Mouse (Mus musculus) cerebellum, adult 9-10 months (tissue): ENCODE data around the gene Casq2.

ENCODE experiments used
- DNase-seq: peaks from one replicate; pipeline ENCODE4 v3.0.0; 2022

Gene Casq2

DNA sequence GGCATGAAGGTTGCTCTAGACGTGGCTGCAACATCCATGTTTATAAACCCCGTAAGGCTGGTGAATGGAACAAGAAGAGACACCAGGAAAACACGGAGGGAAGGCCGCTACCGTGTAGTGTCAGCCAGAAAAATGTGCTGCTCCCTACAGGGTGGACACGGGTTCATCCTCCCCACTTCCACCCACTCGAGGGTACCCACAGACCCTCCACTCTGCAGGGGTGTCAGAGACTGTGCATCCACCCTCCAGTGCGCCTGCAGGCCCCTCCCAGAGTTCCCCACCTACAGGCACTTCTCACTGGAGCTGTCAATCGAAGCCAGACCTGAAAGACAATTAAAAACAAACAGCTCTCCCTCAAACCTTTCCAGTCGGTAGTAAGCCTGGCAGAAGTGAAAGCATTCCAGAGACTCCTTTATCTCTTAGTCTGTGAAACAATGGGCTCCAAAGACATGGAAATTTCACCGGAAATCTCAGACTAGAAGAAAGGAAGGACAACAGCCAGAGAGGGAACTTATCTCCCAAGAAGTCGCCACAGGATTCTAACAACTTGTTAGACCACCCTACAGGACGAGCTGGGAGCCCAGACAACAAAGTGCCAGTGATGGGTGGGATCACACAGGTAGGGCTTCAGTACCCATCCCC is 2.5 kb upstream of the Casq2 start:
- no peak for DNase-seq

DNA sequence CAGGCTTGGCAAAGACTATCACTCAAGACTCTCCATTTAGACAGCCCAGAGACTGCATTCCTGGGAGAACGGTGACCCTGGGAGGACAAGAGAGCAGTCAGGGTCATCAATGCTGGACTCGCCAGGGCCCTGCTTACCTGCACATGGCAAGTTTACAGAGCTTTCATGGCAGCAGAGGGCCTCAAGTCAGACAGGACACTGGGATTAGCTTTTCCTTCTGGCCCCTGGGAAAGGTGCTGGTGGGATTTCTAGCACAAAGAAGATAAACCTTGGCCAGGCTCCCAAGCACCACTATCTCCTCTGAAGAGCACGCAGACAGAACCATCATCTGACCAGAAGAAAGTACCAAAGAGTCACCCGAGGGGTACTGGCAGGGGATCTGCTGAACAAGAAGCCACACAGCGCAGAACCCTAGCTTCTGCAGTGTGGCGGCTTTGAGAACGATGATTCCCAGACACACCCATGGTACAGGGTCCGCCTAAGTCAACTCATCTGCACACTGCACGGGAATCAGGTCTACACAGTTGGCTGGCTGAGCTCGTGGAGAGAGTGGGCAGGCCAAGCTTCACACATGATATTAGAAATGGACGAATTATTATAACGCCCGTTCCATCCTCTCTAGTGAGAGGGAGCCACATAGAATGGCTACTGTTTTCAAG is 1.3 kb upstream of the Casq2 start:
- DNase-seq, result no peak

DNA sequence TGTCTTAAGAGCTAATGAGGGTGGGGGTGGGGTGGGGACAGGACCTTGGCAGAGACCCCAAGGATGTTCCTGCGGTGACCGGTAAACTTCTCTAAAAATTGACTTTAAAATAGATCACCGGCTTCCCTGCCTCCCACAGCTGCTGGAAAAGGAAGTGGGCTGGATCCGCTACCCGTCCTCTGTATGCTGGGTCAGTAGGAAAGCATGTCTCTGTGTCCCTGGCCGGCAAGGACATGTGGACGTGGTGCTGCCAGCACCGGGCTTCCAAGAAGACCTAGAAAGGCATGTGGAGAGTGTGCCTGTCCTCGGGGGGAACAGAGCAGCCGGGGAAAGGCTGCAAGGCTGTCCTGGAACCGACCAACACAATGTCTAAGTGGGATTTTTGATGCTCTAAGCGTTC is 496 bp upstream of the Casq2 start:
- DNase-seq, result no peak

DNA sequence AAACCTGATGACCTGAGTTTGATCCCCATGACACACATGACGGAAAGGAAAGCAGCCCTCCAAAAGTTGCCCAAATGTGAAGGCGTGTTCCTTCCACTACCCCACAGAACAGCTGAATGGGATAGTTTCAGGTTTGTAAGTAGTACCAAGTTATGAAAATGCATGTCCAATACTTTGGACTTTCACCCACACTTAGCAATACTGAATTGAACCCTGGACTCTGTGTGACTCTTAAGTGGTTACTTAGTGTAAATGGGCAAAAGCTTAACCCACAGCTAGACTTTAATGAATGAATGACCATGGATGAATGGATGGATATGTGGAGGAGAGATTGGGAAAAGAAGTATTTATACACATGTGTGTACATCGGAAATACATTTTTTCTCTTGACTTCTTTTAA is 8.6 kb downstream of the Casq2 start:
- DNase-seq, result no peak

DNA sequence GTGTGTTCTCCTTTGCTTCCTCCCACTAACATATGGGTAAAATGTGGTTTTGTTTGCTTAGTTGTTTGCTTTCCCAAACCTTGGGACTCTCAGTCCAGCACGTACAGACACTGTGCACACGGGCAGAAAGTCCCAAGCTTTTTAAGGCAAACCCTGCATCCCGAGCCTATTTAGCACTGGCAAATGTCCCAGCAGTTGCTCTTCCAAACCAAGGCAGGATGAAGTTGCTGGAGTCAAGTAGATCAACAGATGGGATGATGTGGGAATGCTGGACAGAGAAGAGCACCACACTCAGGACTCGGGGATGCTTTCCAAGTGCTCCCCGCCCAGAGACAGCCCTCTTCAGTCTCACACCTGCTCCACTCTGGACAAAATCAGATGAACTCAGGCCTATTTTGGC is 9.2 kb downstream of the Casq2 start:
- no peak for DNase-seq

DNA sequence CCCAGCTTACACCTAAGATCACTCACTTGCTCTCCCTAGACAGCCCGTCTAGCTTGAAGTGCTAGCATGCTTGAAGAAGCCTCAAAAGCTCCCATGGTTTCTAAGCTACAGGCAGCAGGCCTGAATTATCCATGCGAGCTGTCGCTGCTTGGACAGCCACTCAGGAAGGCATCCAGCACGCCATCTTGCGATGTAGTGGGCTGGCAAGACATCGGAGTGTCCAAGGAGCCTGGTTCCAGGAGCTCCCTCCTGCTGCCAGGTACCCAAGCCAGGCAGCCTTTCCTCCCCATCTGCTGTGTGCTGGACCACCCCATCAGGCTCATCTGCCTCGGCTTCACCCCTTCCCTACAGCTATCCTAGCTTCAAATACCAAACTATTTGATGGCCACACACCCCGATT is 10.2 kb downstream of the Casq2 start:
- no peak for DNase-seq

DNA sequence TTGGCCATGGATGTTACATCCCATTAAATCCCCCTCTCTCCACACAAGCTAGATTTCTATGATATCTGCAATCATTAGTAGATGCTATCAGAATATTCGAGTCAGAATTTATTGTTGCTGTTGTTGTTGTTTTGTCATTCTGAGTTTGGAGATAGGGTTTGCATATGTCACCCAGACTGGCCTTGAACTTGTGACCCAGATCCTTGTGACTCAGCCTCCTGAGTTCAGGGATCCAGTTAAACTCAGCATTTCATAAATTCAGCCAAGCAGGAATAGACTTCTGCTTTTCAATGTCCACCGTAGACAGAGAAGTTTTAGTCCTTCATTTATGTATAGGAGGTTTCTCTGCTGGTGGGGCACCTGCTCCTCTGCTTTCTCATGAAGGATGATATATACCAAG is 10.8 kb downstream of the Casq2 start:
- no peak for DNase-seq

DNA sequence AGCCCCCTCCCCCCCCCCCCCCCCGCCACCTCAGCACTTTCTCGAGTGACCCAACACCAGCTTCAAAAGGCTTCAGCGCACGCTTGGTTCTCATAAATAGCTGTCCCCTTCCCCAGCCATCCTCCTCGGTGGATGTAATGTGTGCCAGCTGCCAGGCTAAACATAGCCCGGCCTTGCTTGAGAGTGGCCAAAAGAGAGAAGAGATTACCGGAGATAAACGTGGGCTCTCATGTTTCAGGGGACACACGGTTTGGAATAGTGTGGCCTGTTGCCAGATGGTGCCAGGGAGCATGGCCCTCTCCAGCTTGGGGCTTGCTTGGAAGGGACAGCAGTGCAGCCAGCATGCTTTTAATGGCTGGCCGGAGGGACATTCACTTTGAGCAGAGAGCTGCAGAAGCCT is 13.0 kb downstream of the Casq2 start:
- no peak for DNase-seq

DNA sequence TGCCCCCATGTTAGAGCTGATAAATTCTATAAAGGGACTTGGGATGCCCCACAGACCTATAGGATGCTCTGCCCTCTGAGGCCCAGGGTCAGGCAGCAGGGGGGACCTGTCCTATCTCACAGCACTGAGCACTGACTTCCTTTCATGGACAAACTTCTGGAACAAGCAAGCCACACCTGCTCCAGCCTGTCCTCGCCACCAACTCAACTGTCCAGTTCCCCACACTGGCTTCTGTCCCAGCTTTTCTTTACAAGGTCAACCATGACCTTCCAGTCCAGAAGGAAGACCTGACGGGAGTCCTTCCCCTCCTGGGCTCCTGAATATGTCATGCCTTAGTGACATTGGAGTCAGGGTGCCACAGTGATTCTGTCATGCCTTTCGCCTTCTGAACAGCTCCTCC is 13.6 kb downstream of the Casq2 start:
- DNase-seq, result no peak

DNA sequence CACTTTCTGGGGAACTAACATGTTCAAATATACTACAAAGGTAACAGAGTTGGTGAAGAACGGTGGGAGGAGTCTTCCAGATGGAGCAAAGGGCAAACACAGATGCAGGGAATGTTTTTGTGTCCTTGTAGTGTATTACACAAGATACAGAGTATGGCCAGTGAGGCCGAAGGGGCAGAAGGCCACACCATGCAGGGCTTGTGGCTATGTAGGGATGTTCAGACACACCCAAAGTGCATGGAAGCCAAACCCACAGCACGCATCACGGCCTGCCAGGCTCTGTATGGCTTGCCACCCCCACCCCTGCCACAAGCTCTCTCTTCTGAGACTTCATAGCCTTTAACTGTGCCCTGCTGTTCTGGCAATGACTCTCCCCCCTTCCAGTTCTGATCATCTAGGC is 15.2 kb downstream of the Casq2 start:
- no peak for DNase-seq

DNA sequence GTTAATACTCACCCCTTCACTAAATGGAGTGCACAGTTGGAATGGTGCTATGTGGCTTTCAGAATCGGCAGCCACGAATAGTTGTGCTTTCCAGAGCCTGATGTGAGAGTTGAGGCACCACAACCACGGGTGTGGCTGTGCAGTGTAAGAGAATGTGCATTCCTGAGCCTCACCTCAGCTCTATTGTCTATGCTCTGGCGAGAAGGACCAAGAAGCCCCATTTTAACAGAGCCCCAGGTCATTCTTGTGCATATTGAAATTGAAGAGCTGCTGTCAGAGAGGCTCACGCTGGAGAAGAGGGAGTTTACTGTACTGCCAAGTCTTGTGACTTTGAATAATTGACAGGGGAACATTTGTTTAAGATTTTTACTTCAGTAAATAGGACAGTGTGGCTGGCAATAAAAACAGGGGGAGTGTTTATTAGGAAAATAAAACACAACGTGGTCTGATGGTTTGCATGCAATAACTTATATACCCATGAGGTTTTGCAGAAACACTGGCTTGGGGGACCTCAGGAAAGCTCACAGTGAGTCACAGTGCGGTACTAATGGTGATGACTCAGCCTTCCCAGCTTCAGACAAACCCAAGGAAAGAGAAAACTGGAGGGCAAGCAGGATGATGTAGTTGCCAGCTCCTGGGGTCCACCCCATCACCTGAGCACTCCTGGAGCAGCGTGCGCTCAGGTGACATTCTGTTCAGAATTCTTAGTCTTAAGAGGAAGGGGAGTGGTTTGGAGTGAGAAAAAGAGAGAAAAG is 17.8 kb downstream of the Casq2 start:
- no peak for DNase-seq

DNA sequence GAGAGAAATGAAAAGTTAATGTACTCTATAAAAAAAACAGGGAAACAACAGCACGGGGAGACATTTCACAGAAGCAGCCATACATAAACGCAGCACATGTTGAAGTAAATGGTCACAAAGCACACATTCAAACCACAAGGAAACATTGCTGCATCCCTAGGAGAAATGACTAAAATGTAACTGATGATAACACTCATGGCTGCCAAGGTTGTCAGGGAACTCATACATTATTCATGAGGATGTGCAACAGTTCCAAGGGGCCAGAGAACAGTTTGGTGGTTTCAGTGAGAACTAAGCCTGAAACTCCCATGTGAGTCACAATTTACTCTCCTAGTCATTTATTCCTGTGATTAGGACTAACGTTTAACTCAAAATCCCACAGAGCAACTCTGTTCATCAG is 22.0 kb downstream of the Casq2 start:
- no peak for DNase-seq

DNA sequence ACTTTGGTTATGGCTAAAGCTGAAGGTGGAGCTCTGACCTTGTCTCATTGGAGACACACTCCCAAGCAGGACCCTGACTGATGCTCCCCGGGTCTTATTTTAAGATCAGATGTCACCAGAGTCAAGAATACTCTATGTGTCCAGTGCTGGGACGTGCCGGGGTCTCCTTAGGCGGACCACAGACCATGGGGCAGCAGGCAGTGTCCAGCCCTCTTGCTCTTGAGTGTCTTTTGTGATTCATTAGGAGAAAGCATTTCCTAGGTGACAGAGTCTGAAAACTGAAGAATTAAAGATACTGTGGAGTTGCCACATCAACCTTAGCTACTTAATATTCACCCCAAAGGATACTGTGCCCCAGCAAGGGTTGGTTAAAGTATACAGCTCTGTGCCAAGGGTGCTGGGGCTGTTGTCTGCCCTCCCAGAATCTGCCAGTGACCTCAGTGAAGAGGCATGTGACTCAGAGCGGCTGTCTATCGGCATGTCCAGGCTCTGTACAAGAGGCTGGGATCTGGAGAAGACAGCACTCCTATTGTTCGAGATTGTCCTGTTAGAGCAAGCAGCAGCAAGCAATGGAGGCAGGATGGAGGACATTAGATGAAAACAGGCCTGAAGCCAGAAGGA is 25.9 kb downstream of the Casq2 start:
- peak; percentile 11 for DNase-seq

DNA sequence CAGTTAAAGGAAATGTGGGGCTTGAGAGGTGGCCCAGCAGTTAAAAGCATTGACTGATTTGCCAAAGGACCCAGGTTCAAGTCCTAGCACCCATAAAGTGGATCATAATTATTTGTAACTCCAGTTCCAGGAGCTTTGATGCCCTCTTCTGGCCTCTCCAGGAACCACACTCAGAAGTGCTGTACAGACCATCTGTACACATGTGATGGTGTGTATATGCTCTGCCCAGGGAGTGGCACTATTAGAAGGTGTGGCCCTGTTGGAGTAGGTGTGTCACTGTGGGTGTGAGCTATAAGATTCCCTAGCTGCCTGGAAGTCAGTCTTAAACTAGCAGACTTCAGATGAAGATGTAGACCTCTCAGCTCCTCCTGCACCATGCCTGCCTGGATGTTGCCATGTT is 34.7 kb downstream of the Casq2 start:
- DNase-seq, result no peak

DNA sequence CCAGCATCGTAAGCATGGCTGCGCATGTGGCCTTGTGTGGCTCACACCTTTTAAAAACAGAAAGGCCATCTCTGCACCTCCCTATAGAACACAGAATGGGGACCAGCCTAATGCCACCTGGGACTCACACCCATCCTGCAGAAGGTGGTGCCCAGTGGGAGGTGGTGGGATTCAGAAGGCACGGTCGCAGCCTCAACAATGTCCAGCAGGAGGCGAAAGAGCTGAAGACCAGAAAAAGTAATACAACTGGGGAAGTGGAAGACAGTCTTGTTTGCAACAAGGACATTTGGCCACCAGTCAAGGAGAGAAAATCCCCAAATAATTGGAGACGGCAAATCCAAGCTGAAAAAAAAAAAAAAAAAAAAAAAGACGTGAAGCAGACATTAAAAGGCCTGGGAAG is 35.8 kb downstream of the Casq2 start:
- DNase-seq, result no peak

DNA sequence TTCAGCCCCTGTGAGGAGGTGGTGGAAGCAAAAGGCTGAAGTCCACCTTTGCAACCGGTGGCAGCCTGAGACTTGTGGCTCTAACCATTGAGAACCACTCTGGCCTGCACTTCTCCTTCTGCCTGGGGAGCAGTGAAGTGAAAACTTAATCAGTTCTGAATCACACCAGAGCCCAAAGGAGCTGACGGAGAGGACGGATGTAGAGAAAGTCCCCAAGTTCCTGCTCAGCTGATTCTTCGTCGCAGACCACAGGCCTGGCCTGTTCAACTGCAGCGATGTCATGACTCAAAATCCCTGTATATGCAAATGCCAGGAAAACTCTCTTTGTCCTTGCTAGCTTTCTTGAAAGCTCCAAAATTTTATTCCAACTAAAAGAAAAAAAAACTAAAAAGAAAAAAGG is 37.4 kb downstream of the Casq2 start:
- DNase-seq, result no peak

DNA sequence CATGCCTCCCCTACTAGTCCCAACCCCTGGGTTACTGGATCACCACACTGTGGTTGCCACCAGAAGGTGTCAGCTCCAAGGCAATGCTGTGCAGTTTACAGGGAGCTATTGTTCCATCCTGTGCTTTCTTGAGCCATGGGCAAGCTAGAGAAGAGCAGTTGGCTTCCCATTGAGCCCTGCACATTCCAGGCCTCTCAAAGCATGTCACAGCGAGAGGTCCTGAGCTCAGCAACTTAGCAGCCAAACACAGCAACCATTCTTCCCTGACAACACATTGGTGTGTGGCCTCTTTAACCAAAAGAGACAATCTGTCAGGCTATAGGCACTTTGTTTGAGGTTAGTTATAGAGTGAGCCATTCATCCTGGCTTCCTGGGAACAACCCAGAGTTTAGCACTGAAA is 39.3 kb downstream of the Casq2 start:
- DNase-seq, result peak; percentile 22

DNA sequence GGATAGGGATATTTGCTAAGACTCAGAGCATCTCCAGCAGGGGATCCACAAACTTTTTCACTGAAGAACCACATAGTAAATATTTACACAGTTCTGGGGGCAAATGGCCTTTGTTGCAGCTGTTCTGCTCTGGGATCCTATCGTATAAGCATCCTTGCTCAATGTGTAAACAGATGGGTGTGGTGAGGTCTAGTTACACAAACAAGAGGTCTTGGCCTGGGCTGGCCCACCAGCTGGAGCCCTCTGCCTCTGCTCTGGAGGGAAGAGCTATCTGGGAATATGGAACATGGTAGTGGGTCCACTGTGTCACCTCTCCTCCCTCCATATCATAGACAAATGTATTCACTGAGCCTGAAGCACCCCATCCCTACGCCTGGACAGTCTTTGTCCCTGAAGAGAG is 40.9 kb downstream of the Casq2 start:
- no peak for DNase-seq

DNA sequence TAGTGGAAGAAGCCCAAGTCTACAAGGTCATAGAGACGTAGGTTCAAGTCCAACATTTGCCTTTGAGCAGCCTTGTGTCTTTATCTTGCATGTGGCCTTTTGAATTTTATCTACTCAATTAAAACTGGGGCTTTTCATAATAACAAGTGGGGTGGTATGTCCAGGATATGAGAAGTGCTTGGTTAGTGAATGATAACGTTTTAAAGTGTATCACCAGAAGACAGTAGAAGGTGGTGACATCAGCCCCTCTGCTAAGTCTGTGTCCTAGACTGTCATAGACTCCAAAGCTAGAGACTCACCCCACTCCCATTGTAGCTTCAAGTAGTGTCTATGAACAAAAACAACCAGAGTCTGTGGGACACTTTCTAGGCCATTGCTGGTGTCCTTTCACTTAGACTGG is 42.0 kb downstream of the Casq2 start:
- no peak for DNase-seq

DNA sequence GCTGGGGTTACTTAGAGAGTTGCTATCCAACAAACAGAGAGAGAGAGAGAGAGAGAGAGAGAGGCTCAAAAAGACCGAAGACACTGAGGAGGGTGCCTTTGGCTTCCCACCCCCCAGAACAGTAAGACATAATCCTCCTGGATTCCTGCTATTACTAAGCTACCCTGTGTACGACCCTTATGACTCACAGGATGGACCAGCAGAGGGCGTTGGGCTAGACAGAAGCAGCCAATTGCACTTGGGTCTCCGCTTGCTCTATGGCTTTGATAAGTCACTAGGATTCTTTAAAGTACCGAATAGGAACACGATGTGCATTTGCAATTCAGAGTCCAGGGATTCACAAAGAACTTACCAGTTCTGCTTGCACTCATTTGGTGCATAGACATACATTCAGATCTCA is 44.3 kb downstream of the Casq2 start:
- no peak for DNase-seq

DNA sequence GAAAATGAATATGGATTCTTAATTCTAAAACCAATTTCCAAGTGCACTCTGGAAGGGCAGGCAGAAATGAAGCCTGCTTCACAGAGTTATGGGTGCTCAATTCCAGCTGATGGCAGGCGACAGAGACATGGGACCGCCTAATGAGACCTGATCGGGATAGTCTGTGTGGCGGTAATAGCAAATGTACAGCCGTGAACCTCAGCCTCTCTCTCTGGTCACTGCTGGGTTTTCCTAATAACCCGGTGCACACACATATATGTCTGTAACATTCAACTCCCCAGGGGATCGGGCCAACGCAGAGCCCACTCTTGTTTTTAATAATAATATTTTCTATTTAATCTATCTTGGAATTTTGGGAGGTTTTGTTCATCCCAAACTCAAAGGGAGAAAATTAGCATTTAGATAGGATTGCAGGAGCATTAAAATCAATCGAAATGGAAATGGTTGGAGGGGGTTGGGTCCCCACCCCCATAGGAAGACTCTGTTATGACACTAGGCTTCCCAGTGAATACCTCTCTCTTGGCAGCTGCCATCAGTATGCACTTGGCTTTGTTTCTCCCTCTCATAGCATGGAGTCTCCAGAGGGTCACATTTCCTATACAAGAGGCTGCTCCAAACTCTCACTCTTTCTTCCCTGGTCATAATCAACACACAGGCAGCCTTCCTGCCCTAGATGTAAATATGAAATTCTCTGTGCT is 45.6 kb downstream of the Casq2 start:
- no peak for DNase-seq

DNA sequence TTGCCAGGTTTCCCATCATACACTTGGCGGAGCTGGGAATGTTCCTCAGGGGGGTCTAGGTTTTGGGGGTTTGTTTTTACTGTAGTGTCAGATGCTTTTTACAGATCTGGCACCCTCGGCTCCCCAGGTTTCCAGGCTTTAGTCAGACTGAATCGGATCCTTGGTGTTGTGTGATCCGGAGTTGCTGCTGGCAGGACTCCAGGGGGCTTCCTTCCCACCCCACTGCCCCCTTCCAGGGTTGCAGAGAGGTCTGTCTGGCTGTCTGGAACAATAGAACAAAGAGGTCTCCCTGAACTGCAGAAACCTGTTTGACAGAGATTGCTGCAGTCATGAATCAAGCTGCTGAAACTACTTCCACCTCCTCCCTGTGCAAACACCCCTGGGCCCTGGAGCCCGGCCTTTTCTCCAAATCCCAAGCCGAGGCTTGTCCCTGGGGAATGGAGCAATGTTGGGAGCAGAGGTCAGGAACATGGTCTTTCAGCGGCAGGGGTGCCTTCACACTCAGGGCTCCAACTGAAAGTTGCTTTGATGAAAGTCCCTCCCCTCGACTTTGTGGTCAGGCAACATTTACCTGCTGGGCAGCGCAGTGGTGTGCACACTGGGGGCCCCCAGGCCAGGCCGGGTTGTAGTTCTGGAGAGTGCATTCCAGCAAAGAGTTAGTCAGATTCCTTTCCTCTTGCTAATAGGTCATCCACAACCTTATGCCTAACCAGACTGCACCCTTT is 49.3 kb downstream of the Casq2 start:
- no peak for DNase-seq

DNA sequence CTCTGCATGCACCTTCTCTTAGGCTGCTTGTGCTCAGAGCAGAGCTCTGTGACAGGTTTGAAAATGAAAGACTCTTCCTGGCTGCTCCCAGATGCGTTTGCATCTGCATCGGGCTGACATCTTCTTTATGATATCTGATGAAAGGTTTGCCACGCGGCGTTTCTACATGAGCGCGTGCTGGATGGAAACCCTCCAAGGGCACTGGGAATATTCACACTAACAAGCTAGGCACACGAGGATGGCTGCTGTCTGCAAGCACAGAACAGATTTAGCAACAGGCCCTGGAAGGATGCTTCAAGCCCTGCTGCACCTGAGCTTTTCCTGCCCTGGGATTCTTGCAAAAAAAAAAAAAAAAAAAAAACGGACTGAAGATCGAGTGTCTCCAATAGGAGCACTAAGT is 50.9 kb downstream of the Casq2 start:
- DNase-seq, result no peak
